Mouse (Mus musculus) cerebellum, adult 2 months (tissue): ENCODE results near the gene Stpg3.

ENCODE experiments used
- CTCF ChIP-seq: fragments of 200-500 bp; IDR thresholded peaks from 2 replicates; pipeline ENCODE4 v1.5.1; 2011; ENCODE audit warnings: low read depth, mild to moderate bottlenecking, control low read depth, low read length, moderate library complexity, borderline replicate concordance; ENCODE audit not compliant: insufficient read depth
- POLR2A ChIP-seq: fragments of 200-500 bp; IDR thresholded peaks from 2 replicates; pipeline ENCODE4 v1.6.1; 2011; ENCODE audit warnings: low read length, control low read depth, borderline replicate concordance; ENCODE audit not compliant: insufficient read depth

- TF ChIP-seq CTCF, result no peak
- no peak for TF ChIP-seq POLR2A
These were observed 45.8 kb downstream of the Stpg3 start for GRCm38 (mm10) chr2:25168665-25168978.
